Mouse (Mus musculus) heart, adult 2 months (tissue): ENCODE measurements around the gene Mtor.

Experiments used
- CTCF ChIP-seq: fragments of 200-600 bp; IDR thresholded peaks from 2 replicates; pipeline ENCODE4 v1.8.1; 2022; ENCODE audit warnings: antibody characterized with exemption, mild to moderate bottlenecking, moderate library complexity
- POLR2A ChIP-seq: fragments of 200-500 bp; IDR thresholded peaks from 2 replicates; pipeline ENCODE4 v1.6.1; 2011; ENCODE audit warnings: mild to moderate bottlenecking, low read depth, low read length, control low read depth; ENCODE audit not compliant: insufficient read depth

GRCm38 (mm10) chr4:148601871-148602270 lies 153.5 kb downstream of the Mtor start:
- TF ChIP-seq POLR2A, result no peak
- TF ChIP-seq CTCF, result no peak
